Mouse (Mus musculus): ENCODE results near the gene Cstf3. TPM values are rescaled to one million over a fixed set of nuclear protein-coding genes. Genes with fewer than 3 reads are reported as not detected.
A peak's percentile ranks its signal among the peaks of the same experiment; 100 is the strongest.
"Not testable (repeated sequence)": the region's sequence is repeated elsewhere in the genome, so short reads cannot be mapped to it uniquely, and the experiment has no call there.

Gene Cstf3
- total RNA-seq (2017), result 12.8 to 25.9 TPM (median 25.3 TPM) in 3 replicates

DNA sequence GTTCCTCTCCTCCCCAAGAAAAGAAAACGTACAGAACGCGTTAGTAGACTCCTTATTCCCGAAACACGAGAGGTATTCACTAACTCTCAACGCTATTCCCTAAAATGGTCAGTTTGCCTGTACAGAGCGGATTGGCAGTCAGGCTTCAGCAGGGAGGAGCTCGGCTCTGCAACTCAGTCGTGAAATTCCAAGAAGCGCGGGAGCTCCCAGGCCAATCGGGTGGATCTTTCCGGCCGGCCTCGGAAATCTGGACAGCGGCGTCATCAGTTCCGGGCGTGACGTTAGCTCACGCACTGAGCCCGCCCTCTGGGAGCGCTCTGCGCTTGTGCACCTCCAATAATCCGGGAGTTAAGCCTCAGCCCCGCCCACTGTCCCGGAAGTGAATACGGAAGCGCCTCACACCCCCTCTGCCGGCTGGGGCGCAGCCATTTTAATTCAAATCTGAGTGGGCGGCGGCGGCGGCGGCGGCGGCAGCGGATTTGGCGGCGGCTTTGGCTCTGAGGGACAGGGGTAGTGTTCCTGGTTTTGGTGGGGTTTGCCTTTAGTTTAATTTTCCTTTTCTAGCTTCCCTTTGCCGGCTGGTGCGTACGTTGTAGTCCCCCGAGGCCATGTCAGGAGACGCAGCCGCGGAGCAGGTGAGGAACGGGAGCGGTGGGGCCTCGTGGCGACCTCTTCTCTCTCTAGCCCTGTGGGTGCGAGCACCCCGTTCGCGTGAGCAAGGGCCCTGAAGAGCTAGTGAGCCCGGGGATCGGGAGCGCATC is at the start of gene Cstf3:
Cstf3 (plus strand) TSS at position 456 of the 761 bp plus-strand sequence.
- peak; percentile 99 for ATAC-seq (replicated peaks; ENCODE audit: insufficient number of reproducible peaks, low FRiP score, low TSS enrichment, poor library complexity, severe bottlenecking)

DNA sequence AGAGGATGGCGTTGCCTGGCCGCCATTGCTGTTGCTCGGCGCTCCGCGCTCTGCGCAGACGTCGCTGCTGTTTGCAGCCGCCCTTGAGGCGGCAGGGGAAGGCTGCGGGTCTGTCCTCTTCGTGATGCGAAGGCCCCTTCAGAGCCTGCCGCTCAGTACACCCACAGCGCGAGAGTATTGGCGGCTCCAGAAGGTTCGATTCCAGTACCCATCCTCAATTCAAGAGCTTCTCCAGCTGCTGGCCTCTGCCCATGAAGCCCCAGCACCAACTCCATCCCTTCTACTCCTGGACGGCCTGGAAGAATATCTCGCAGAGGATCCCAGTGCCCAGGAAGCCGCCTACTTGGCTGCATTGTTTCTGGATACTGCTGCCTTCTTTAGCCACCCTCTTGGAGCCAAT is 33.6 kb upstream of the Cstf3 start:
- not testable (repeated sequence) for ATAC-seq (replicated peaks; ENCODE audit: insufficient number of reproducible peaks, low FRiP score, low TSS enrichment, poor library complexity, severe bottlenecking)

DNA sequence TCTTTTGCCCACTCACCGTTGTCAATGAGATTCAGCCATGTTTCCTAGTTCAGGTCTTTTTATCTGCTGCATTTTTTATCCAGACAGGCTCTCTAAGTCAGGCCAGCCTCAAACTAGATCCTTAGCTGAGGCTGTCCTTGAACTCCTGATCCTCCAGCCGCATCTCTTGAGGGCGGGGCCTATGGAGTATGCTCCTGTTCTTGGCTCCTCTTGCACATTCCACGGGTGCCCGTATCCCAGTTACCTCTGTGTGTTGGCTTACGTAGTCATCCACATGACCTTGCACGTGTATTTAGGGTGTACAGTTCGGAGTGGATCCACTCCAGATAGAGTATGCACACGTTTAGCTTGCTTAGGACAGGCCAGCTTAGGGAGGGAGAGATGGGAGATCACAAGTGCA is 32.6 kb upstream of the Cstf3 start:
- no peak for ATAC-seq (replicated peaks; ENCODE audit: insufficient number of reproducible peaks, low FRiP score, low TSS enrichment, poor library complexity, severe bottlenecking)

DNA sequence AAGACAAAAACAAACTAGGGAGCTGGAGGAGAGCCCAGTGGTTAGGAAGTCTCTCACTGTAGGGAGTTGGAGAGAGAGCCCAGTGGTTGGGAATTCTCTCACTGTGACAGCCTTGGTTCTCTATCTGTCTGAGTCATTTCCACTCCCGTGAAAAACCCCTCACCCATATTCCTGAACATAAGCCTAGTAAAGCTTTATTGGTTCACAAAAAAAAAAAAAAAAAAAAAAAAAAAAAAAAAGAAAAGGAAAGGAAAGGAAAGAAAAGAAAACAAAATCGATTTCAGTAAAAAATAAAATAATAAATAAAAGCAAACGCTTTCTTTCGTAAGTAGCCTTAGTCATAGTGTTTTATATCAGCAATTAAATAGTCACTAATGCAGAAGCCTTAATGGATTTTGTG is 32.0 kb upstream of the Cstf3 start:
- ATAC-seq (replicated peaks; ENCODE audit: insufficient number of reproducible peaks, low FRiP score, low TSS enrichment, poor library complexity, severe bottlenecking), result no peak

DNA sequence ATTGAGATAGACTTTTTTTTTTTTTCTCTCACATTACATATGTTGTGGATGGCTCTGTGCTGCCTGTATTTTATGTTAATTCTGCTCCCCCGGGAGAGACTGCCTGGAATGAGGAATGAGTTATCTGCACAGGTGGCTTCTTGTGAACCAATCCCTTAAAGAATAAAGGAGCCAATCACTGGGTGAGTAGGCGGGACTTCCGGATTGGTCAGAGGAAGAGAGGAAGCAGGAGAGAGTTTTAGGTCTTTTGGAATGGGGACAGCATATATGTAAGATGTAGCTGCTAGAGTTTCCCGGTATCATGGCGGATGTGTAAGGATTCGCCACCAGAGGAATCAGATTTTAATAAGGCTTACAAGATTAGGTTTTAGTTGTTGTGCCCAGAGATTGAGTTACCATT is 31.4 kb upstream of the Cstf3 start:
- ATAC-seq (replicated peaks; ENCODE audit: insufficient number of reproducible peaks, low FRiP score, low TSS enrichment, poor library complexity, severe bottlenecking), result no peak

DNA sequence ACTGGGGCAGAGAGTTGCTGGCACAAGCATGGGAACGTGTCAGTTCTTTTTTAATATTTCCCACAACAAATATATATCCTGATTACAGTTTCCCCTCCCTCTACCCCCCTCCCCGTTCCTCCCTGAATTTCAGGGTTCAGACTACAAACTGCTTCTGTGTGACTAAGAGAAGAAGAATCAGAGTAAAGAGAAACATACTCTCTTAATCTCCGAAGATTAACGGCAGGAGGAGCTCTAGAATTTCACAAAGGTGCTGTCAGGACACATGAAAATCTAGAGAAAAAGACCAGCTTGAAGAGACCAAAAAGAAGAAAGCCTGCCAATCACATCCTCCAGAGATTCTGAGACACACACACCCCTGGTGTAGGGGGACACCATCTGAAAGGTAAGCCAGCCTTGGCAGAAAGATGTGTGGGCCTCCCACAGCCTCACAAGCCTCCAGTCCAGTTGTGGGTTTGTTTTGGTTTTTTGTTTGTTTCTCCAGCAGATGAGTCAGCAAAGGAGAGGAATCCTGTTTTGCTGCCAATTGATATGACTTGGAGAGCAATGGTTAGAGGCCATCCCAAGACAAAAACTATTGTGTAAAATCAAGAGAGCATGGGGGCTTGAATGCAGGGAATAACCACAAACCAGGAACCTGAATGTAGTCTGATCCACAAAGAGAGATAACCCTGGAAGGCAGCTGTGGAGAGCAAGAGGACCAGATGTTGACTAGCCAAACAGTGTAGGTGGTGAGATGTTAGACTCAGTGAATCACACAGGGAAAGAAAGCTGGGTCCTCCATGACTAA is 30.5 kb upstream of the Cstf3 start:
- ATAC-seq (replicated peaks; ENCODE audit: insufficient number of reproducible peaks, low FRiP score, low TSS enrichment, poor library complexity, severe bottlenecking), result no peak

DNA sequence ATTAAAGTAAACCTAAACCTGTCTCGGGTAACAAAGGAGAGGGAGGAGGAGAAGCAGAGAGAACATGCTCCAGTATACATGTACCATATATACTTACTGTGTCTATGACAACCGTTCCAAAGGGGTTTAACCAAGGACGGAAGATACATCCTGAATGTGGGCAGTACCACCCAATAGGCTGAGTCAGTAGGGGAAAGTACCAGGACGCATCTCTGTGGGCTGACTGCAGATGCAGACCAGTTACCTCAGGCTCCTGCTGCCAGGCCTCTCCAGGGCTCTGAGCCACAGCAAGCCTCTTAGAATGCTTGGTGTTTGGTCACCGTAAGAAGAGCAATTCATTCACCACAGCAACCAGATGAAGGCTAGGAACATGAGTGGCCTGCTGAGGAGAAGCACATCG is 28.9 kb upstream of the Cstf3 start:
- ATAC-seq (replicated peaks; ENCODE audit: insufficient number of reproducible peaks, low FRiP score, low TSS enrichment, poor library complexity, severe bottlenecking), result no peak

DNA sequence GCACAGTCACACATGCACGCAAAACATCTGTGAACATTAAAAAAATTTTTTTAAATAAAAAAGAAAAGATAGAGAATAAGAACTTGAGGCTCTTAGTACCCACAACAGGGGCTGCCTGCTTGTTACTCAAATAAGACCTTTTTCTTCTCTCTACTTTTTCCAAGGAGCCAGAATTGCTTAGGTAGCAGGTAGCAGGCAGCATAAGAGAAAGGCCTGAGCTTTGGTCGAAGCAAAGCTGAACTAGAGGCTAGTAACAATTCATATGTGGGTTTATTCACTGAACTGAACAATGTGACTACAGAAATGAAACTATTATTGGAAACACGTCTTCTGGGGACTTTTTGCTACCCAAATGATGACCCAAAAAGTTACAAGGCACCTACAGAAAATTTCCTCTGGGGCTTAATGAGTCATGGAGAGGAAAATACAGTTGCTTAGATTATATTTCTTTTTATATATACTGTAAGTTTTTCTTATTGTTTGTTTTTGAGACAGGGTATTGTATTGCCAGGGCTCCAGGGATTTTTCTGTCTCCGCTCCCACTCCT is 28.3 kb upstream of the Cstf3 start:
- ATAC-seq (replicated peaks; ENCODE audit: insufficient number of reproducible peaks, low FRiP score, low TSS enrichment, poor library complexity, severe bottlenecking), result no peak

DNA sequence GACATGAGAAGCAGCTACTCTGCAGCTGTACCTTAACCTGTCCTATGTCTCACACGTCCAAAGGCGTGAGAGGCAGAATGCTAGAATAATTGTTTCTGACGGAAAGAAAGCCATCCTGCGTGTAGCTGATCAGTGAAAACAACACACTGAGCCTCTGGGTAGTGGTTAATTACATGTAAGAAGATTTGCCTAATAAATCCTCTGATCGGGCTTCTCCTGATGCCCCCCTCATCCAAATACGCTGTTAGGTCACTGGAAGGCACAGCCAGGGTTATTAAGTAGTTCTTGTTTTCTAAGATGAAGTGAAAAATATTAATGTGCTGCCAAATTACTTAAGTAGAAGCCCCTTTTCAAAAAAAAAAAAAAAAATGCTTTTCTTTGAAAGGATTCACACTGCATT is 18.3 kb upstream of the Cstf3 start:
- ATAC-seq (replicated peaks; ENCODE audit: insufficient number of reproducible peaks, low FRiP score, low TSS enrichment, poor library complexity, severe bottlenecking), result no peak

DNA sequence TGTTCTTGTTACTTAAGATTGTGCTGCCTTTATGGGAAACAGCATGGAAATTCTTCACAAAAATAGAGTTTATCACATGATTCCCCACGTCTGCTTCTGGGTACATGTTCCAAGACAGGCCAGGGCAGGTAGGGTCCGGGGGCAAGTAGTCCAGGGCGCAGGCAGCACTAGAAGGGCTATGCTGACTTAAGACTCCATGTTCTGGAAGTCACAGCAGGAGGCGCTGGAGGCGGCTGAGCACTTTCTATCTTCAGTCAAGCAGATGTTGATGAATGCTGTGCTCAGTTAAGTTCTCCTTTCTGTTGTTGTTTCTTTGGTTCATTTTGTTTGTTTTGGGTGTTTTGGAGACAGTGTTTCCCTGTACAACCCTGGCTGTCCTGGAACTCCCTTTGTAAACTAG is 14.1 kb upstream of the Cstf3 start:
- no peak for ATAC-seq (replicated peaks; ENCODE audit: insufficient number of reproducible peaks, low FRiP score, low TSS enrichment, poor library complexity, severe bottlenecking)

DNA sequence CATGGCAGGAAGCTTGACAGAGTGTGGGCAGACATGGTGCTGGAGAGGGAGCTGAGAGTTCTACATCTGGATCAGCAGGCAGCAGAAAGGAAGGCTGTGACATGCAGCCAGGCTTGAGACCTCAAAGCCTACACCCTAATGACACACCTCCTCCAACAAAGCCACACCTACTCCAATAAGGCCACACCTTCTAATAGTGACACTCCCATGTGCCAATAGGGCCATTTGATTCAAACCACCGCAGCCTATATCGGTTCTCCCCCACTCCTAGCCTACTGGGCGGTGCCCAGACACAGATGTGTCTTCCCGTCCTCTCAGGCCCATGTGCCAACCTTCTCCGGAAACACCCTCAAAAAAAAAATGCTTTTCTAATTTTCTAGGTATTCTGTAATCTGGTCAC is 12.3 kb upstream of the Cstf3 start:
- no peak for ATAC-seq (replicated peaks; ENCODE audit: insufficient number of reproducible peaks, low FRiP score, low TSS enrichment, poor library complexity, severe bottlenecking)

DNA sequence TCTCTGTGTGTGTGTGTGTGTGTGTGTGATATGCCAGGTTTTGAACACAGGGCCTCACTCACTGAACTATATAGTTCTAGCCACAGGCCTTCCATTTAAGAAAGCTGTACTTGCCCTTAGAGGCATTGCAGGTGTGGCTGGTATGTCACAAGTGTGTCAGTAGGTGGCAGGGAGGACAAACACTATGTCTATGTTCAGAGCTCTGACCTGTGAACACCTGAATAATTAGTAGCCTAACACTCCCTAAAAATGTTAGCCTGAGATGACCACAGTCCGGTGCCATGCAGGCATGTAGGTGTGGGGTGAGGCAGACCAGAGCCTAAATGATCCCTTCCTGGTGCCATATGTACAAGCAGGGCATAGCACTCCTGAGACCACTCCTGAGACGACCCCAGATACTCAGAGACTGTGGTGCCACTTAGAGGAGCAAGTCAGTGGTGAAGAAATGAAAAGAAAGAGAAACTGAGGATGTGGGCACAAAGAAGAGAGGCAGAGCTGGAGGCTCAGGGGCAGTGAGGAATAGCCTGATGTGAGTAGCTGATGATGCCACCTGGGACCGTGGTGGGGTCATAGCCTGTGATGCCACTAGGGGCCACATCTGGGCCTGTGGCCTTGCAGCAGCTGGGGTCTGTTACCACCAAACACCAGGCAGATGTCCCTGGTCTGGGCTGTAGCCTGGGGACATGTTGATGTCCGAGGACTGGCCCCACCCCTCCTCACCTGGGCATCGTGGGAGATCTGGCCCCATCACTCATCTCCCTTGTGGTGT is 11.3 kb upstream of the Cstf3 start:
- no peak for ATAC-seq (replicated peaks; ENCODE audit: insufficient number of reproducible peaks, low FRiP score, low TSS enrichment, poor library complexity, severe bottlenecking)

DNA sequence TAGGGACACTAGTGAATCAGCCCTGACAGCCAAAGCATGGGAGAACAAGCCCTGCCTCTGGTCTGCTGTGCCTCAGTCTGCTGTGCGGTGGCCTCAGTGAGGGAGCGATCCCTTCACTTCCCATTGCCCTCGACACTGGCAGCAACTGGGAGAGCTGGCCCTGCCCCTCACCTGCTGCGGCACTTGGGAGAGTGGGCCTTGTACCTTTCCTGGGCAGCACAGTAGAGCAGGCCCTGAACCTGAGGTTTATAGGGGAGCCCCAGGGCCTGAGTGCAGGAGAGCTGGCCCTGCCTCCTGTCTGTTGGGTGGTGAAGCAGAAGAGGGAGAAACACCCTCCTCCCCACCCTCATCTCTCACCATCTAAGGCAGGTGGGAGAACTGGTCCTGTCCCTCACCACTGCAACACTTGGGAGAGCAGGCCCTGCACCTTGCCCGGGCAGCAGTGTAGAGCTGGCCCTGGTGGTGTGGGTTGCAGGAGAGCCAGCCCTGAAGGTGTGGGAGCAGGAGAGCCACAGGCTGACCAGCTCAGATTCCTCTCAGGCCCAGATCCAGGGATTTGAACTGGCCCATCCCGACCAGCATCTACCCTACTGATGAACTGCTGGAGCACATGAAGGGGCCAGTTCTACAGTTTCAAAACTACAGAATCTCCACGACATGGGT is 10.4 kb upstream of the Cstf3 start:
- ATAC-seq (replicated peaks; ENCODE audit: insufficient number of reproducible peaks, low FRiP score, low TSS enrichment, poor library complexity, severe bottlenecking), result no peak; the same call in 1 of the 2 replicates

DNA sequence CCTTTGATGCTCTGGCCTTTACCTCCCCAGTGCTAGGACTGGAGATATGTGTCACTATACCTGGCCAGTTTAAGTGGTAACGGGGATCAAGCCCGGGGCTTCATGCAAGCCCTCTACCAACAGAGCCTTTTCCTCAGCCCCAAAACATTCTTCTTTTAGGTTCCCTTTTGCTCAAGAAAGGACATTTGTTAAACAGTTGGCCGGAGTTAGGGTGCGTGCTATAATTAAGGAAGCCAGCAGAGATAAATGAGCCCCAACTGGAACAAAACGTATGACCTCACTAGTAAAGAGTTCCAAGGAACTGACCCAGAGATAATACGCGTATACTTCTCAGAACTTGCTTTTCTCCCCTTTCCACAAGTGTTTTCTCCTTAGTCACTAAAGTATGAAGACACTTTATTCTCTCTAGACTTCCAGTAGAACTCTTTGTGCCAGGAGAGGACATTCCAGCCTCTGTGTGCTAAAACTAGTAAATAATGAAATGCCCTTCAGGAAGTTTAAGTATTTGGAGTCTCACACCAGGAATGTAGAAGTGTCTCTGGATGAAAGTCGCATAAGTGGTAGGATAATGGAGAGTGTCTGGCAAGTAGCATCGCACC is 8.9 kb upstream of the Cstf3 start:
- ATAC-seq (replicated peaks; ENCODE audit: insufficient number of reproducible peaks, low FRiP score, low TSS enrichment, poor library complexity, severe bottlenecking), result no peak

DNA sequence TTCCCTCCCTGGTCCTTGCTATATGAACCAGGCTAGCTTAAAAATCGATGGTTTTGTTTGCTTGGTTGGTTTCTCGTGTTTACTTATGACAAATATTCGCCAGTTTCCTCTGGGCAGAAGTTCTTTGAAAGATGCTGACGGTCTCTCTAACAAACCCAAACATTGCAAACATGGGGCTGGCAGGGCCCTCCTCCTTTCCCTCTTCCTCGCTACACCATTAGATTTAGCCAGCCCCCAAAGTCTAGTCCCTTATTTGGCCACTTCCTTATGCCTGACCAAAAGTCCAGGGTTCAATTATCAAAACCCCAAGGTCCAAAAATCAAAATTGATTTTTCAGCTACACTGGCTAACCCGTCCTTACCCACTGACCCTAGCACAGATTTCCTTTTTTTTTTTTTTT is 7.3 kb upstream of the Cstf3 start:
- ATAC-seq (replicated peaks; ENCODE audit: insufficient number of reproducible peaks, low FRiP score, low TSS enrichment, poor library complexity, severe bottlenecking), result no peak

DNA sequence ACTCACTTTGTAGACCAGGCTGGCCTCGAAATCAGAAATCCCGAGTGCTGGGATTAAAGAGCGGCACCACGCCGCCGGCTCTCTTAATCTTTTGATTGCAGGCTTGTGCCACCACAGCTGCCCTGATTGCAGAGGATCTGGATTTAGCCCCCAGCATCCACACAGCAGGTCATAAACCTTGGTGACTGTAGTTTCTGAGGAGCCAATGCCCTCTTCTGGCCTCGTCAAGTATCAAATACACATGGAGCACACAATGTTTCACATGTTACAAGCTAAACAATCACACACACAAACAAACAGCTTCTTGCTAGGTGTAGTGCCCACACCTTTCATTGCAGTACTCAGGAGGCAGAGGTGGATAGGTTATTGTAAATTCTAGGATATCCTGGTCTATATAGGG is 6.1 kb upstream of the Cstf3 start:
- no peak for ATAC-seq (replicated peaks; ENCODE audit: insufficient number of reproducible peaks, low FRiP score, low TSS enrichment, poor library complexity, severe bottlenecking)

DNA sequence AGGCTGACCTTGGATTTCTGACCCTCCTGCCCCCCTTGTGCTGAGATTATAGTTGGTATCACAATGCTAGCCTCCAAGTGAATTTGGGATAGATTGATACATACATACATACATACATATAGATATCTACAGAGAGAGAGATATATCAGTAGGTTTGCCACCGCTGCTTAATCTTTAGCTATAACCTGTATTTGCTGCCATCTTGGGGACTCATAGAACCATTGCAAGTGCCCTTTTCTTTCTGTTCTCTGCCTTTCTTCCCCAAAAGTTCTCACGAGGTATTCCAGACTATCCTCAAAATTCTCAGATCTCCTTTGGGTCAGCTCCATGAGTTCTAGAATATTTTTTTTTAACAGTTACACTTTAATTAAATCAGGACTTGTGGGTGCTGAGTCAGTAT is 4.7 kb upstream of the Cstf3 start:
- ATAC-seq (replicated peaks; ENCODE audit: insufficient number of reproducible peaks, low FRiP score, low TSS enrichment, poor library complexity, severe bottlenecking), result no peak

DNA sequence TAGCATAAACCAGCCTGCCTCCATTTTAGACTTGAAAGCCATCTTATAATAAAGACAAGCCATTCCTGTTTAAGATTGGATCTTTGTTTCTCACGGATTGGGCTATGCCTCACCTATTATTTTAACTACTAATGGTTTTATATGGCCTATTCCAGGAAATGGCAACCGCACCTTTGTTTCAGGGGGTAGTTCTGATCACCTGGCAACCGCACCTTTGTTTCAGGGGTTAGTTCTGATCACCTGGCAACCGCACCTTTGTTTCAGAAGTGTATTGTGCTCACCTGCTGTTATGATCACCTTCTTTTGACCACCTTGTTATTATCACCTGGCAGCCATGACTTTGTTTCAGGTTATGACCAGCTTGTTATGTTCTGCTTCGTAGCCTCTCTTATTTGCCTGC is 1.8 kb upstream of the Cstf3 start:
- ATAC-seq (replicated peaks; ENCODE audit: insufficient number of reproducible peaks, low FRiP score, low TSS enrichment, poor library complexity, severe bottlenecking), result no peak

DNA sequence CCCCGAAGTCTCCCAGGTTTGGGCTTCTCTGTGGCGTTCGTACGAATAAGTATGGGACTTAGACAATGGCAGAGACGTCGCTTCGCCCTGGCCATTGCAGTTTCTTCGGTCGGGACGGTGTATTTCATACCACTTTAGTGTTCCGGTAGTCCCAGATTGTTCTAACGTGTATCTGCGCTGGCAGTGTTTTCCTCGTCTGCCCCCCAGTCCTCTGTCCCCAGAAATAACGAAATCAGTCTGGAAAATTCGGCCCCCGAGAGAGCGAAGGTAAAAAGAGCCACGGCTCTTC is 450 bp downstream of the Cstf3 start:
- no peak for ATAC-seq (replicated peaks; ENCODE audit: insufficient number of reproducible peaks, low FRiP score, low TSS enrichment, poor library complexity, severe bottlenecking)
